Mouse (Mus musculus) liver, embryonic 16.5 days (tissue): ENCODE results near the gene D630003M21Rik. TPM values are rescaled to one million over a fixed set of nuclear protein-coding genes. Genes with fewer than 3 reads are reported as not detected.

Experiments used
- ATAC-seq: fragments of 200-750 bp; cut with Nextera tagmentation; 2 replicates; pipeline ENCODE4 v1.8.0; 2017; ENCODE audit warnings: low read depth, mild to moderate bottlenecking, moderate number of reproducible peaks, moderate library complexity
- H3K27ac ChIP-seq: fragments of 300-500 bp; sonication (generic); 2 replicates; pipeline ENCODE4 v1.5.1; 2014; ENCODE audit warnings: mild to moderate bottlenecking, low read length
- H3K27me3 ChIP-seq: fragments of 300-500 bp; sonication (generic); 2 replicates; pipeline ENCODE4 v1.6.1; 2014; ENCODE audit warnings: low read depth, low read length, mixed read lengths; ENCODE audit not compliant: control insufficient read depth, insufficient read depth
- H3K36me3 ChIP-seq: fragments of 300-500 bp; sonication (generic); 2 replicates; pipeline ENCODE4 v1.6.1; 2014; ENCODE audit warnings: mild to moderate bottlenecking; ENCODE audit not compliant: control insufficient read depth, insufficient read depth
- H3K4me1 ChIP-seq: fragments of 300-500 bp; sonication (generic); 2 replicates; pipeline ENCODE4 v1.6.1; 2014; ENCODE audit warnings: low read depth, low read length, mixed read lengths; ENCODE audit not compliant: control insufficient read depth
- H3K4me2 ChIP-seq: fragments of 300-500 bp; sonication (generic); 2 replicates; pipeline ENCODE4 v1.6.1; 2014; ENCODE audit warnings: low read depth, low read length, mixed read lengths
- H3K4me3 ChIP-seq: fragments of 300-500 bp; sonication (generic); 2 replicates; pipeline ENCODE4 v1.5.1; 2014; ENCODE audit warnings: low read depth, mild to moderate bottlenecking, low read length
- H3K9ac ChIP-seq: fragments of 300-500 bp; sonication (generic); 2 replicates; pipeline ENCODE4 v1.6.1; 2014; ENCODE audit warnings: low read depth, low read length
- H3K9me3 ChIP-seq: fragments of 300-500 bp; sonication (generic); replicated peaks from 2 replicates; pipeline ENCODE4 v1.6.1; 2016; ENCODE audit warnings: low read length; ENCODE audit not compliant: control insufficient read depth
- WGBS: fragments of 180-500 bp; shearing (Covaris S2); extraction: QIAGEN DNeasy Blood & Tissue Kit; methylation state at CpG from one replicate; pipeline ENCODE4 v1.1.7; 2014; ENCODE audit not compliant: insufficient replicate concordance; 5-methylcytosine and 5-hydroxymethylcytosine counted together
- polyA plus RNA-seq: library from polyadenylated mRNA; unstranded; fragments of >200 nt; fragmentation: Nextera tagmentation; extraction: Ambion mirVana; gene quantifications from 2 replicates; pipeline ENCODE4 v1.2.1, GENCODE M21; 2015

The D630003M21Rik gene
- polyA plus RNA-seq, 1 experiment from 2014 or later = 0.78 TPM

- H3K36me3 ChIP-seq = no peaks in the 10 kb centered on the region
- 34% methylated on average over 10 of the region's 10 CpGs for WGBS
- no peaks in the 10 kb centered on the region for H3K9me3 ChIP-seq
- no peak for ATAC-seq
- no peak overlapping the region for H3K27ac ChIP-seq
- H3K4me1 ChIP-seq = no peaks in the 10 kb centered on the region; the same call in 1 of the 2 replicates
- H3K4me3 ChIP-seq = no peak overlapping the region
- no peak overlapping the region for H3K4me2 ChIP-seq
- no peak overlapping the region for H3K9ac ChIP-seq
- H3K27me3 ChIP-seq = no peaks in the 10 kb centered on the region
Measured at GRCm38 (mm10) chr2:158194945-158195640, 33.9 kb downstream of the D630003M21Rik start.

DNA sequence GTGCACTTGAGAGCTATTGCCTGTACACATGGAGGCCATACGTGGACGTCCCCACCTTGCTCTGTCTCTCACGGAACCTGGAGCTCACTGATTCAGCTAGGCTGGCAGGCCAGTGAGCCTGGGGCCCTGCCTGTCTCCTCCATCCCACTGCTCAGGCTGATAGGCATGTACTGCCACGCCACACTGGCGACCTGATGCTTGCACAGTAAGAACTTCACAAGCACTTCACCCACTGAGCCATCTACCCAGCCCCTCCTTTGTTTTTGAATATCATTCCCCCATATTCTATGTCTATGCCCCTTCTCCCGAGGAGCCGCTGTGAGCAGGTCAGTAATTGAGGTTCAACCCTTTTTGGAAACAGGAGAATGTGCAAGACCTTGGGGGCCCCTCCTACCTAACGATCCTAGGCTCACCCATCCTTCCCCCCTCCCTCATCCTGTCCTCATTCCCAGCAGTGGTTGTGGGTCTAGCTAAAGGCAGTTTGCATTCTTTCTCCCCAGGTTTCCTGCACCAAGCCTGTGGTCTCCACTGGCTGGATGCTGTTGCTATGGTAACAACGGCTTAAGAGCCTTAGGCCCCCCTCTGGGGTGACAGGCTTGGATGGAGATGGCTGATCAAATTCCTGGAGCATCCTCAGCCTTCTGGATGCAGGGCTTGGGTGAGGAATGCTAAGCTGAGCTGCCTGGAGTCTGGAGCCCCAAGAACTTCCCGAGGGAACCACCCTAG, 35.2 kb downstream of the D630003M21Rik start:
- Histone ChIP-seq H3K9me3 (no peaks in the 10 kb centered on the region), H3K27me3 (no peaks in the 10 kb centered on the region), H3K9ac (no peak overlapping the region), H3K4me2 (no peak overlapping the region), H3K27ac (no peak overlapping the region), H3K4me3 (no peak overlapping the region), H3K36me3 (no peaks in the 10 kb centered on the region), H3K4me1 (no peaks in the 10 kb centered on the region; the same call in 1 of the 2 replicates)
- 48% methylated on average over 10 of the region's 10 CpGs for WGBS
- ATAC-seq = no peak

- 51% methylated on average over 7 of the region's 7 CpGs for WGBS
- H3K27ac ChIP-seq = no peak overlapping the region
- ATAC-seq = no peak
- no peak overlapping the region for H3K4me2 ChIP-seq
- no peaks in the 10 kb centered on the region for H3K9me3 ChIP-seq
- H3K9ac ChIP-seq = no peak overlapping the region
- no peaks in the 10 kb centered on the region for H3K36me3 ChIP-seq
- H3K27me3 ChIP-seq = no peaks in the 10 kb centered on the region
- H3K4me1 ChIP-seq = no peaks in the 10 kb centered on the region; the same call in 1 of the 2 replicates
- H3K4me3 ChIP-seq = no peak overlapping the region
Measured at GRCm38 (mm10) chr2:158191098-158191497, 37.9 kb downstream of the D630003M21Rik start.

DNA sequence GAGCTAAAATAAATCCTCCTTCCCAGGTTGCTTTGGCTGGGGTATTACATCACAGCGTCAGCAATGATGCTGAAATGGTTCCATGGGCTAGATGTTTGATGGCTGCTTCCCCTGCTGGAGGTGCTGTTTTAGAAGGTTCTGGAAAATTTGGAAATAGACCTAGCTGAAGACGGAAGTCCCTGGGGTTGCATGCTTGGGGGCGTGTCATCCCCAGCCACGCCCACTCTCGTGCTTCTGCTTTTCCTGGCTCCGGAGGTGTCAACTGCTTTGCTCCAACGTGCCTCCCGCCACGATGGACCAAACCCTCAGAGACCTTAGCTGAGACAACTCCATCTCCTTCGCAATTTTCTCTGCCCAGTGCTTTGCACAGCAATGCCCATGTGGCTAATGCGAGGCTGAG, 39.6 kb downstream of the D630003M21Rik start:
- Histone ChIP-seq H3K27me3 (no peaks in the 10 kb centered on the region), H3K4me2 (no peak overlapping the region), H3K4me1 (no peaks in the 10 kb centered on the region; the same call in 1 of the 2 replicates), H3K27ac (no peak overlapping the region), H3K9ac (no peak overlapping the region), H3K36me3 (no peaks in the 10 kb centered on the region), H3K9me3 (no peaks in the 10 kb centered on the region), H3K4me3 (no peak overlapping the region)
- no peak for ATAC-seq
- 41% methylated on average over 11 of the region's 11 CpGs for WGBS

DNA sequence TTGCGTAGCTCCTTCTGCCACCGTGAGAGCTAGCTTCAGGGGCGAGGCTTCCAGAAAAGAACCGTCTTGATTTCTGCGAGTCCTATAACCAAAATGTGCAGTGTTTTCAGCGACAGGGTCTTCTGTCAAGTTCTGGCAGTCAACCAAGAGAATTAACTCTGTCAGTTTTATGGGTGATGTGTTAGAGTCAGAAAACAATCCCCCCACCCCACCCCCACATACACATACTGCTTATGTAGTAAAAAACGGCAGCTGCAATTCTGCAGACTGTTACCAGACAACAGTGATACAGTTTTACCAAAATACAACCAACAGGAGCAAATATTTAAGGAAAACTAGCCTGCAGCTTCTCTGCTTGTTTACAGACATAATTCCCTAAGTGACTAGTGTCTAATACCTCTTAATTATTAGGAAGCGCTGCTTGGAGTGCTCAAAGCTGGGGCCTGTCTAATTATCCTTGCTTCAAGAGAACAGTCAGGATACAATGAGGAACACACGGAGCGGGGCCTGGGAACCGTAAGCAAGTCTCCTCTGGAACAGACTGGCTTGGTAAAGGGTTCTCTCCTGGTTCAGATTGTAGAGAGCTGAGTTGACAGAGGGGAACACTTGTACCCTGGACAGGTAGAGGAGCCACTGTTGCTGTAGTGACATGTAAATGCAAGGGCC, 42.7 kb downstream of the D630003M21Rik start:
- no peak for ATAC-seq
- WGBS = 67% methylated on average over 11 of the region's 11 CpGs
- H3K27ac ChIP-seq = no peak overlapping the region
- no peaks in the 10 kb centered on the region for H3K27me3 ChIP-seq
- no peak overlapping the region for H3K9ac ChIP-seq
- no peaks in the 10 kb centered on the region; the same call in 1 of the 2 replicates for H3K4me1 ChIP-seq
- no peaks in the 10 kb centered on the region for H3K9me3 ChIP-seq
- H3K36me3 ChIP-seq = no peaks in the 10 kb centered on the region
- H3K4me2 ChIP-seq = no peak overlapping the region
- no peak overlapping the region for H3K4me3 ChIP-seq

DNA sequence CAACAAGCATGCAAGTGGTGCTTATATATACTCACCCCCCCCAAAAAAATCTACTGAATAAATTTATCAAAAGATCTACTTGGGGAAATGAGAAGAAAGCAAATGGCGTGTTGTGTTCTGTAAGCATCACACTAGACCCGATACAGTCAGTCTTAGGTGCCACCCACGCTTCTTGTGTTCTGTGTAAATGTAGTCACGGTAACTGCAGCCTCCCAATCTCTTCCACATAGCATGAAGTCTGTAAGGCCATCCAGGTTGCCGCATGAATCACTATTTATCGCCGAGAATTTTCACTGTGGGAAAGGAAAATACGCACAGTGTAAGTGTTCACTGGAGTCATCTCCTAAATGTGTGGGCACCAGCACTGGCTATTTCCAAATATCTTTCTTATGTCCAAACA, 45.8 kb downstream of the D630003M21Rik start:
- Histone ChIP-seq H3K36me3 (no peaks in the 10 kb centered on the region), H3K27ac (no peak overlapping the region), H3K27me3 (no peaks in the 10 kb centered on the region), H3K9ac (no peak overlapping the region), H3K4me3 (no peak overlapping the region), H3K4me1 (peaks cover 8% of the 10 kb centered on the region), H3K4me2 (no peak overlapping the region), H3K9me3 (no peaks in the 10 kb centered on the region)
- no peak for ATAC-seq
- 80% methylated on average over 8 of the region's 8 CpGs for WGBS

GRCm38 (mm10) chr2:158181932-158182331, 47.1 kb downstream of the D630003M21Rik start:
- H3K9me3 ChIP-seq = no peaks in the 10 kb centered on the region
- ATAC-seq = no peak
- no peak overlapping the region for H3K4me3 ChIP-seq
- H3K36me3 ChIP-seq = no peaks in the 10 kb centered on the region
- no peak overlapping the region for H3K9ac ChIP-seq
- WGBS = 59% methylated on average over 6 of the region's 6 CpGs
- H3K4me2 ChIP-seq = no peak overlapping the region
- peaks cover 8% of the 10 kb centered on the region for H3K4me1 ChIP-seq
- H3K27me3 ChIP-seq = no peaks in the 10 kb centered on the region
- no peak overlapping the region for H3K27ac ChIP-seq

- Histone ChIP-seq H3K9me3 (no peaks in the 10 kb centered on the region), H3K9ac (no peak overlapping the region), H3K27me3 (peaks cover 2% of the 10 kb centered on the region; the same call in 1 of the 2 replicates), H3K4me1 (peaks cover 16% of the 10 kb centered on the region), H3K27ac (no peak overlapping the region), H3K36me3 (no peaks in the 10 kb centered on the region), H3K4me2 (no peak overlapping the region), H3K4me3 (no peak overlapping the region)
- ATAC-seq = no peak
- 33% methylated on average over 9 of the region's 9 CpGs for WGBS
Measured at GRCm38 (mm10) chr2:158180797-158181196, 48.2 kb downstream of the D630003M21Rik start.
